Mouse (Mus musculus) brown adipose tissue, adult 24 weeks (tissue): ENCODE results near the gene Nrcam. TPM values are rescaled to one million over a fixed set of nuclear protein-coding genes. Genes with fewer than 3 reads are reported as not detected.

Experiments used
- H3K27ac ChIP-seq: fragments of 200-500 bp; replicated peaks from 2 replicates; pipeline ENCODE4 v1.5.1; 2012; ENCODE audit warnings: low read depth, mild to moderate bottlenecking, low read length
- H3K4me1 ChIP-seq: fragments of 200-500 bp; 2 replicates; pipeline ENCODE4 v1.6.1; 2012; ENCODE audit warnings: low read length, mixed read lengths; ENCODE audit not compliant: control insufficient read depth, insufficient read depth, insufficient read length
- H3K4me3 ChIP-seq: fragments of 200-500 bp; 2 replicates; pipeline ENCODE4 v1.5.1; 2012; ENCODE audit warnings: low read depth, mild to moderate bottlenecking, low read length, moderate library complexity; ENCODE audit not compliant: insufficient read depth
- polyA plus RNA-seq: library from polyadenylated mRNA; stranded (reverse); fragments of >200 nt; gene quantifications from 2 replicates; pipeline ENCODE4 v1.2.4, GENCODE M21; 2012; ENCODE audit not compliant: missing spikeins, insufficient read depth, insufficient read length

Nrcam gene
- polyA plus RNA-seq, 1 experiment: 0.55 TPM

DNA sequence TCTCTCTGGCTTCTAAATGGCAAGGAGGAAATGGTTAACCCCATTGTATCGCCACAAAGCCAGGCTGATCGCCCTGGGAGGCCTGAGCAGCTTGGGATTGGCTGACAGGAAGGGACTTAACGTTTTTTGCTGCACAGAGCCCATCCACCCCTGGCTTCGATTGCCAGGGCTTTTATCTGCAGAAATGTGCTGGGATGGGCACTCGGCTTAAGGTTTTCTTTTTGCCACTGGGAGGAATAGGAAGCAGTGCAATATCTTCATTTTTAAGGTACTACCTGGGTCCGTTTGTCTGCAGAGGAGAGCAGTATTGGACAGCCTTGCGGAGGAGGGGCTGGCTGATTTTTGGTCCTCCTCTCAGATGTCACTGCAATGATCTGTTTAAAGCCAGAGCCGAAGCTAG lies 110.2 kb downstream of the Nrcam start:
- no peak overlapping the region for H3K4me3 ChIP-seq
- no peaks in the 10 kb centered on the region for H3K4me1 ChIP-seq
- no peak overlapping the region for H3K27ac ChIP-seq

DNA sequence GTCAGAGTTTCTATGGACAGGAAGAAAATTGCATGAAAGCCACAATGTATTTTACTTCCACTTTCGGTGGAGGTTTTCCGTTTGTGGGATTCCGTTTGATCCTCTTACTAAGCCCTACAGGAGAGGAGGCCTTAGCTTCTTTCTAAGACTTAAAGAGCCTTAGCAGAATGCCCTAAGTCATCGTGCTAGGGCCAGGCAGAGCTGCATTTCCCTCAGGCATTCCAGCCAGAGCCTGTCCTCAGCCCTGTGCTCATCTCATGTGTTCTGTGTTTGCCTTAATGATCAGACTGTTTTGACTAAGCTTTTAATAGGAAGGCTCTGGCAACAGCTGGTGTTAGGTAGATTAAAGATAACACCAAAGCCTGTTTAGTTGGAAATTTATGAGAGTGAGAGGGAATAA lies 111.5 kb downstream of the Nrcam start:
- no peak overlapping the region for H3K4me3 ChIP-seq
- H3K27ac ChIP-seq: no peak overlapping the region
- no peaks in the 10 kb centered on the region for H3K4me1 ChIP-seq

DNA sequence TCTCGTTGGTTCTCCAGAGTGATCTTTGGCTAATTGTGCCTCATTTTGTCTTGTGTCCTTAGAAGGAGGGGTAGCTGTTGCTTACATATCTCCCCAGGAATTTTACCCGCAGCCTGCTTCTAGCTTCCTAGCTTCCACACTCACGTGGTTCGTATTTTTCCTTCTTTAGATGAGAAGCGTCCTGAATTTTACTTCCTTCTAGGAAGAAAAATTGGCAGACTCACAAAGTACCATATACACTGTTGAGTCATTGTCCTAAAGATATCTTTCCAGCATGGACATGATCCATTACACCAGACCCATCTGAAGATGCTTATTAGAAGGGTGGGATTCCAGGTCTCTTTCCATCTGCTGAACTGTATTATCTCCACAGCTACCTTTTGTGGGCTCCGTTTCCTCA lies 122.2 kb downstream of the Nrcam start:
- no peak overlapping the region for H3K27ac ChIP-seq
- no peaks in the 10 kb centered on the region for H3K4me1 ChIP-seq
- no peak overlapping the region for H3K4me3 ChIP-seq

DNA sequence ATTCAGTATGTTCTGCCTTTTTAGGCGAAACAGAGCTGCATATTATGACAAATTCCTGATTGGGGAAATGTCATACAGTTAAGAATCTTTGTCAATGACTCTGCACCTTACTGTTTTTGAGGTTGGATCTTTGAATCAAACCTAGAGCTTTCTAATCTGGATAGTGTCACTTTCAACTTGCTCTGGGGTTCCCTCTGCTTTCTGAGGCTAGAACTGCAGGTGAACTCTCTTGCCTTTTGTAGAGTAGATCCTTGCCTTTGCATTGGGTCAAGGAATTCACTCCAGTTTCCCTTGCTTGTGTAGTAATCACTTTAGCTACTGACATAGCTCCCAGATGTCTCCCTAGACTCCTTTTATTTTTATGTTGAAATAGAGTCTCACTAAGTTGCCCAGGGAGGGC lies 123.1 kb downstream of the Nrcam start:
- Histone ChIP-seq H3K4me1 (no peaks in the 10 kb centered on the region), H3K27ac (no peak overlapping the region), H3K4me3 (no peak overlapping the region)

DNA sequence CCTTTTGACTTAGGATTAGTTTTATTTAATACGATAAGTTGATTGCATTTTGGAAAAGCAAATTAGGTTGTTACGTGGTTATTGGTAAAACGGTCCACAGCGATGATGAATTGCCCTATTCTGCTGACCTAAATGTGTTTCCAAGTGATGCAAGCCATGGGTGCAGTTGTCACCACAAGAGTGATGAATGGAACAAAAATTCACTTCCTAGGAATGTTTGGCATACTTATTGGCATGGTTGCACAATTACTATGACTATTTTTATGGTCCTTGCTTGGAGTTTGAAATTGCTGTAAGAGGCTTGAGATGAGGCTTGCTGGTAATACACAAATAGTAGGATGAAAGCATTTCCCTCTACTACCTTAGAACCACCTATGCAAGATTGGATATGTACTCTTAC lies 125.1 kb downstream of the Nrcam start:
- Histone ChIP-seq H3K4me1 (no peaks in the 10 kb centered on the region), H3K4me3 (no peak overlapping the region), H3K27ac (no peak overlapping the region)

- Histone ChIP-seq H3K4me3 (no peak overlapping the region), H3K27ac (no peak overlapping the region), H3K4me1 (no peaks in the 10 kb centered on the region)
Observed at GRCm38 (mm10) chr12:44457961-44458360, 129.3 kb downstream of the Nrcam start.

- H3K27ac ChIP-seq: no peak overlapping the region
Observed at GRCm38 (mm10) chr12:44462436-44462835, 133.8 kb downstream of the Nrcam start.

GRCm38 (mm10) chr12:44462976-44463375 lies 134.3 kb downstream of the Nrcam start:
- no peak overlapping the region for H3K4me3 ChIP-seq
- no peak overlapping the region for H3K27ac ChIP-seq
- no peaks in the 10 kb centered on the region for H3K4me1 ChIP-seq

More at GRCm38 (mm10) chr12:44462436-44462835, 133.8 kb downstream of the Nrcam start:
- Histone ChIP-seq H3K4me1 (no peaks in the 10 kb centered on the region), H3K4me3 (no peak overlapping the region)

DNA sequence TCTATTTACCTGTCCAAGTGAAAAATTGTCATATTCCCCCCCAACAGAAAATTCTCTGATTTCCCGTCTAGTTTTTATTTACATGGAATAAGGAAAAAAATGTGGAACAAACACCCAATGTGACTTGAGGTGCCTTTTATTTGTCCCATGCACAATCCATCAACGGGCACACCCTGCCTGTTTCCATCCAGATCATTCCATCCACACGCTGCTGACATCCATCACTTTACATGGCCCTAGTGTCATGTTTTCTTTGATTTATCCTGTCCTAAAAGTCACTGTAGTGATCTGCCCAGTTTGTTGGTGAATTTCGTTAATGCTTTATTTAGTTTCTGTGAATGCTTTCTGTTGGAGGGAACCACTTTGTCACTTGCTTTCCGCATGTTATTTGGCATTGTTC lies 142.4 kb downstream of the Nrcam start:
- Histone ChIP-seq H3K4me3 (no peak overlapping the region), H3K27ac (no peak overlapping the region), H3K4me1 (no peaks in the 10 kb centered on the region)

- no peak overlapping the region for H3K27ac ChIP-seq
- H3K4me3 ChIP-seq: no peak overlapping the region
- H3K4me1 ChIP-seq: no peaks in the 10 kb centered on the region
Observed at GRCm38 (mm10) chr12:44475355-44475754, 146.7 kb downstream of the Nrcam start.

DNA sequence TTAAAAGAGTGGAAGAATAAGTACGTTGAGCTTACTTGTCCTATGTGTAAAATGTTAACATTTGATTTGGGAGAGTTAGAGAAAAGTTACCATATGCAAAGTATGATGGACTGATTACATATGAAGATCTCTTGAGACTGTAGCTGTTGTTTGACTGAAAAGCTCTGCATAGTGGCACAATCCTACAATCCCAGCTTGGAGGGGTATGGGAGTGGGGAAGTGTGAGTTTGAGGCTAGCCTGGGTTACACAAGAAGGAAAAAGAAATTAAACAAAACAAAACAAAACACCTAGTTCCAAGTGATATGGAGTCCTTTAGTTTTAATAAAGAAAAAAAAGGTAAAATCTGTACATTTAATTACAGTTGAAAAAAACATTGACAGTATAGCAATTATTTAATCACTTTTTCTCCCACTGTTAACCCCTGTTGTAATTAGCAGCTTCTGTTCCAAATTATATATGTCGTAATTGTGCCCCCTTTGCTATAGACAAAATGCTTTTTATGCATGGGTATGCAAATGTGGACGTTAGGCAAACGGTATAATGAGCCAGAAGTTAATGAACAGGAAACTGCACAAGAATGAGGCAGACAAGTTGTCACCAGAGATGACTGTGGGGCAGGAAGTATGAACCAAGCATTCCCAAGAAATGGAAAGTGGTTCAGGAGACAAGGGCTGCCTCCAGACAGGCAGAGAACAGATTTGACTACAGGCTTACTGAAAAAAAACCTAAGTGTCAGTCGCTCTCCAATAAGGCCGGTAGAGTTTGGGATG lies 150.8 kb downstream of the Nrcam start:
- Histone ChIP-seq H3K4me1 (no peaks in the 10 kb centered on the region), H3K27ac (no peak overlapping the region), H3K4me3 (no peak overlapping the region)

GRCm38 (mm10) chr12:44480031-44480419 lies 151.3 kb downstream of the Nrcam start:
- Histone ChIP-seq H3K4me3 (no peak overlapping the region), H3K27ac (no peak overlapping the region), H3K4me1 (no peaks in the 10 kb centered on the region)

GRCm38 (mm10) chr12:44481415-44481814 lies 152.7 kb downstream of the Nrcam start:
- Histone ChIP-seq H3K4me1 (no peaks in the 10 kb centered on the region), H3K4me3 (no peak overlapping the region), H3K27ac (no peak overlapping the region)

- no peak overlapping the region for H3K27ac ChIP-seq
- no peak overlapping the region for H3K4me3 ChIP-seq
- H3K4me1 ChIP-seq: no peaks in the 10 kb centered on the region
Observed at GRCm38 (mm10) chr12:44492759-44493479, 164.2 kb downstream of the Nrcam start.

DNA sequence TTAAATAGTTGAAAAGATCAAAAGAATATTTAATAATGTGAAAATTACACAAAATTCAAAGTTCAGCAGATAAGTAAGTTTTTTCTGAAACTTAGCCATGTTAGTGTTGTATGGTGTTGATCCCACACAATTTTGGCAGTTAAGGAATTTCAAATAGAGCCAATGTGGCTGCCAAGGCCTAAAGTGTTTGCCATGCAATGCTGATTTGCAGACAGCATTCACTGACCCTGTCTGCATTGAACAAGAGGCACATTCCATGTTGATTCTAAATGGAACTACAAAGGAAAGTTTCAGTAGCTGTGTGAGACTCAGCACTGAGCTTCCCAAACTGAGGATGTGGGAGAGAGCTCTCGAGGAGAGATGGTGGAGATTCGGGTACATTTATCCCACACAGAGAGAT lies 169.1 kb downstream of the Nrcam start:
- H3K4me3 ChIP-seq: no peak overlapping the region
- H3K27ac ChIP-seq: no peak overlapping the region
- no peaks in the 10 kb centered on the region for H3K4me1 ChIP-seq

GRCm38 (mm10) chr12:44498872-44499271 lies 170.2 kb downstream of the Nrcam start:
- H3K27ac ChIP-seq: no peak overlapping the region
- H3K4me1 ChIP-seq: no peaks in the 10 kb centered on the region
- H3K4me3 ChIP-seq: no peak overlapping the region
